Mouse (Mus musculus) spleen, adult 2 months (tissue): ENCODE measurements around the gene Kifc1. TPM values are rescaled to one million over a fixed set of nuclear protein-coding genes. Genes with fewer than 3 reads are reported as not detected.

Experiments used
- DNase-seq, 2 experiments: peaks; one replicate each; pipeline versions ENCODE4 v3.0.0 to v3.0.0-alpha.2; 2012 to 2021; ENCODE audit warnings: low spot score in 2 of 2, low read depth in 1 of 2
- H3K27ac ChIP-seq: fragments of 200-500 bp; 2 replicates; pipeline ENCODE4 v1.5.1; 2012; ENCODE audit warnings: low read length, inconsistent platforms; ENCODE audit not compliant: insufficient read depth
- H3K27me3 ChIP-seq: fragments of 200-500 bp; 2 replicates; pipeline ENCODE4 v1.6.1; 2012; ENCODE audit warnings: mild to moderate bottlenecking, moderate library complexity, low read length, inconsistent platforms; ENCODE audit not compliant: control insufficient read depth, insufficient read depth
- H3K36me3 ChIP-seq: fragments of 200-500 bp; 2 replicates; pipeline ENCODE4 v1.6.1; 2012; ENCODE audit warnings: mild to moderate bottlenecking, low read length, inconsistent platforms; ENCODE audit not compliant: control insufficient read depth, insufficient read depth
- H3K4me1 ChIP-seq: fragments of 200-500 bp; 2 replicates; pipeline ENCODE4 v1.6.1; 2011; ENCODE audit warnings: inconsistent platforms; ENCODE audit not compliant: control insufficient read depth, insufficient read depth, insufficient read length
- H3K4me3 ChIP-seq: fragments of 200-500 bp; 2 replicates; pipeline ENCODE4 v1.5.1; 2011; ENCODE audit warnings: mild to moderate bottlenecking, inconsistent platforms; ENCODE audit not compliant: insufficient read depth, insufficient read length; ENCODE audit errors: extremely low read depth
- CTCF ChIP-seq: fragments of 200-500 bp; IDR thresholded peaks from 2 replicates; pipeline ENCODE4 v1.5.1; 2011; ENCODE audit warnings: mild to moderate bottlenecking, inconsistent platforms; ENCODE audit not compliant: insufficient read depth, insufficient read length, insufficient replicate concordance; ENCODE audit errors: extremely low read depth
- POLR2A ChIP-seq: fragments of 200-500 bp; IDR thresholded peaks from 2 replicates; pipeline ENCODE4 v1.6.1; 2011; ENCODE audit warnings: low read depth, low read length, inconsistent platforms
- WGBS: fragments of 180-500 bp; shearing (Covaris S2); methylation state at CpG from one replicate; pipeline ENCODE4 v1.1.7; 2018; 5-methylcytosine and 5-hydroxymethylcytosine counted together
- polyA plus RNA-seq: library from polyadenylated mRNA; depleted of rRNA; stranded (reverse); fragments of >200 nt; gene quantifications from 2 replicates; pipeline ENCODE4 v1.2.3, GENCODE M21; 2012

Gene Kifc1
- polyA plus RNA-seq, 1 experiment: 11.5 TPM

GRCm38 (mm10) chr17:33925406-33926116 is 35.1 kb upstream of the Kifc1 start:
- Histone ChIP-seq H3K4me1 (peaks cover 2% of the 10 kb centered on the region; the same call in 1 of the 2 replicates), H3K36me3 (peaks cover 32% of the 10 kb centered on the region), H3K4me3 (no peak overlapping the region), H3K27me3 (no peaks in the 10 kb centered on the region), H3K27ac (no peak overlapping the region)
- no peak for DNase-seq
- 94% methylated on average over 21 of the region's 21 CpGs for WGBS
- TF ChIP-seq CTCF (no peak), POLR2A (no peak)

DNA sequence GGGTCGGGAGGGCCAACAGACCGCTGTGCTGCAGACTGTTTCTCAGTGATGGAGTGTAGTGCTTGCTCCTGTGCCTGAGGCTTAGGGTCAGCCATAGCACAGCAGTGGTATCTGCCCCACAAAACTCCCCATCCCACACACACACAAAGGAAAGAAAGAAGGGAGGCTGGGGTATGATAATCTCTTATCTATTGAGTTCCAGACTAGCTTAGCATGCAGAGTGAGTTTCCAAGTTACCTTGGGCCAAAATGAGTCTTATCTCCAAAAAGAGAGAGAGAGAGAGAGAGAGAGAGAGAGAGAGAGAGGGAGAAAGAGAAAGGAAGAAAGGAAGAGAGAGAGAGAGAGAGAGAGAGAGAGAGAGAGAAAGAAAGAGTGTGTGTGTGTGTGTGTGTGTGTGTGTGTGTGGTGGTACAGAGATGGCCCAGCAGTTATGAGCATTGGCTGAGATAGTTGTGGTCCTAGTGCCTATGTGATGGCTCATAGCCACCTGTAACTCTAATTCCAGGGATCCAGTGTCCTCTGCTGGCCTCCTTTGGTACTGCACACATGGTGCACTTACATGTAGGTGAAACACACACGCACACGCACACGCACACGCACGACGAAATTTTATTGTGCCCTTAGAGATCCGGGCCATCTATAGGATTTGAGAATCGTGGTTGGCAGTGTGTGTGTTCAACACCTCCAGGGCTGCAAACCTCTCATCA is 34.3 kb upstream of the Kifc1 start:
- Histone ChIP-seq H3K27ac (no peak overlapping the region), H3K4me1 (peaks cover 2% of the 10 kb centered on the region; the same call in 1 of the 2 replicates), H3K27me3 (no peaks in the 10 kb centered on the region), H3K4me3 (no peak overlapping the region), H3K36me3 (peaks cover 32% of the 10 kb centered on the region)
- TF ChIP-seq CTCF (no peak), POLR2A (no peak)
- DNase-seq: no peak
- WGBS: 89% methylated on average over 10 of the region's 10 CpGs

GRCm38 (mm10) chr17:33921361-33921760 is 30.9 kb upstream of the Kifc1 start:
- H3K4me3 ChIP-seq: no peak overlapping the region
- no peak overlapping the region for H3K27ac ChIP-seq
- peaks cover 27% of the 10 kb centered on the region for H3K36me3 ChIP-seq
- 76% methylated on average over 7 of the region's 7 CpGs for WGBS
- peaks cover 15% of the 10 kb centered on the region; the same call in 1 of the 2 replicates for H3K4me1 ChIP-seq
- DNase-seq: no peak
- no peaks in the 10 kb centered on the region for H3K27me3 ChIP-seq
- TF ChIP-seq POLR2A (no peak), CTCF (no peak)

DNA sequence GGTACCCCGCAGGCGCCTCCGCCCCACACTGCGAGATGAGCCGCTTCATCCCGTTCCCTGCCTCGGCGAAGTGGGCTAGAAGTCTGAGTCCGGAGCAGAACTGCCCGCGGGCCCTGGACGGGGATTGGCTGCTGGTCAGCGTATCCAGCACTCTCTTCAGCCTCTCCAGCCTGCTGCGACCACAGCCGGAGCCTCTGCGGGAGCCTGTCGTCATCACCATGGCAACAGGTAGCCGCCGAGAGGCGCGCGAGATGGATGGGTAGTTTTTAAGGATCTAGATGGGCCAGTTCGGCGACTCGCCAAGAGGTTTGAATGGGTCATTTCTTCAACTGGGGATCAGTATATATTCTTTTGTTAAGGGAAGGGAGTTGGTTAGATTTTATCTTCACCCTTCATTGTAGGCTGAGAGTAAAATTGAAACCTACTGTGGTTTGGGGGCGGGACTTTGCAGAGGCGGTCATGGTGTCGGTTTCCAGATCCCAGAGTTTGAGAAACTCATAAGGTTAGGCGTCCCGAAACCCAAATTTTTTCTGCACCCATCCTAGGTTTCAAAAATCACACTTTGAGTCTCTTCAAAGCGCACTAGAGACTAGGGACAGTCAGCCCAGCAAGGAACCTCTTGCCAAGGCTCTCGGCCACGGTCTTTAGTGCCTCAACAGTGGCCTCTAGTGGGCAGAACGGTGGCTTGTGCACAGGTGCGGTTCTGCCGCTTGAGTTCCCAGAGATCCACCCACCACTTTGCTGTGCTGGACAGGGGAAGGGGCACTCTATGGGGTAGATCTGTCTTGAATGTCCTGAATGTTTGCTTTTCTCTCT is 30.0 kb upstream of the Kifc1 start:
- peaks cover 18% of the 10 kb centered on the region for H3K36me3 ChIP-seq
- peak overlapping the region; percentile 94 for H3K4me3 ChIP-seq
- TF ChIP-seq CTCF (peak; percentile 91), POLR2A (no peak)
- WGBS: 1% methylated on average over 36 of the region's 36 CpGs
- H3K27ac ChIP-seq: peak overlapping the region; percentile 95
- peak; percentile 79 to 87 for DNase-seq
- peaks cover 15% of the 10 kb centered on the region; the same call in 1 of the 2 replicates for H3K4me1 ChIP-seq
- H3K27me3 ChIP-seq: no peaks in the 10 kb centered on the region

- TF ChIP-seq POLR2A: peak; percentile 78
- TF ChIP-seq CTCF: no peak
- peak; percentile 91 for DNase-seq
- Histone ChIP-seq H3K27ac (peak overlapping the region; percentile 95), H3K4me3 (peak overlapping the region; percentile 94), H3K27me3 (no peaks in the 10 kb centered on the region), H3K36me3 (peaks cover 16% of the 10 kb centered on the region), H3K4me1 (peaks cover 17% of the 10 kb centered on the region; the same call in 1 of the 2 replicates)
- whole genome bisulfite sequencing: under 1% methylated on average over 52 of the region's 52 CpGs
These were observed 29.2 kb upstream of the Kifc1 start for GRCm38 (mm10) chr17:33919351-33920281.
